Mouse (Mus musculus) megakaryocyte, embryonic 14.5 days (primary cell): ENCODE measurements around the gene Gm11172.

Experiments
- FLI1 ChIP-seq: IDR thresholded peaks from 2 replicates; pipeline ENCODE4 v1.6.1; 2012; ENCODE audit warnings: low read length, inconsistent platforms, mixed read lengths
- GATA1 ChIP-seq: IDR thresholded peaks from 3 replicates; pipeline ENCODE4 v1.6.1; 2012; ENCODE audit warnings: mixed read lengths, low read length, inconsistent platforms, borderline replicate concordance

DNA sequence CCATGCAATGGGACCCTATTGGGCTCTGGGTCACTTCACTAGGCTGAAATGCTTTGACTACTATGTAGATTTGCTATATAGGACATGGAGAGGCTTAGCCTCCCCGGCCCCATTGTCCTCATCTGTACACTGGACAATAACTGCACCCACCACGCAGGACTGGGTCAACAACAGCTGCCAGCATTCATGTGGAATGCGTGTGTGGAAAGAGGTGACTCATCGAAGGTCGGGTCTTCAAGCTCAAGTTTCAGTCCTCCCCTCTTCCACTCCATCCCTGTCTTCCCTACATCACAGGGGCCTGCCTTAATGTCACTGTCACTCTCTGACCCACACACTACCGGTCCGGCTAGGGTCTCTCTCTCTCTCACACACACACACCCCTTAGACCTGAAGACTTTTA lies 36.4 kb upstream of the Gm11172 start:
- TF ChIP-seq GATA1 (no peak), FLI1 (no peak)
